Mouse (Mus musculus) neural tube, embryonic 15.5 days (tissue): Measurements from ENCODE around the gene Ppy. TPM values are rescaled to one million over a fixed set of nuclear protein-coding genes. Genes with fewer than 3 reads are reported as not detected.

Experiments
- ATAC-seq: fragments of 200-750 bp; cut with Nextera tagmentation; 2 replicates; pipeline ENCODE4 v1.8.0; 2017; ENCODE audit warnings: mild to moderate bottlenecking, moderate TSS enrichment, moderate library complexity; ENCODE audit not compliant: low FRiP score
- H3K27ac ChIP-seq: fragments of 300-500 bp; sonication (generic); replicated peaks from 2 replicates; pipeline ENCODE4 v1.5.1; 2015; ENCODE audit warnings: mild to moderate bottlenecking, inconsistent platforms
- H3K27me3 ChIP-seq: fragments of 300-500 bp; sonication (generic); replicated peaks from 2 replicates; pipeline ENCODE4 v1.6.1; 2015; ENCODE audit warnings: inconsistent platforms
- H3K36me3 ChIP-seq: fragments of 300-500 bp; sonication (generic); 2 replicates; pipeline ENCODE4 v1.6.1; 2015; ENCODE audit warnings: inconsistent platforms
- H3K4me1 ChIP-seq: fragments of 300-500 bp; sonication (generic); 2 replicates; pipeline ENCODE4 v1.6.1; 2015; ENCODE audit warnings: inconsistent platforms
- H3K4me2 ChIP-seq: fragments of 300-500 bp; sonication (generic); 2 replicates; pipeline ENCODE4 v1.6.1; 2015; ENCODE audit warnings: inconsistent platforms, mild to moderate bottlenecking, moderate library complexity
- H3K4me3 ChIP-seq: fragments of 300-500 bp; sonication (generic); replicated peaks from 2 replicates; pipeline ENCODE4 v1.5.1; 2015; ENCODE audit warnings: mild to moderate bottlenecking, inconsistent platforms
- H3K9ac ChIP-seq: fragments of 300-500 bp; sonication (generic); replicated peaks from 2 replicates; pipeline ENCODE4 v1.6.1; 2015; ENCODE audit warnings: mild to moderate bottlenecking, inconsistent platforms
- H3K9me3 ChIP-seq: fragments of 300-500 bp; sonication (generic); replicated peaks from 2 replicates; pipeline ENCODE4 v1.6.1; 2016; ENCODE audit warnings: inconsistent platforms
- WGBS: fragments of 180-500 bp; shearing (Covaris S2); methylation state at CpG from one replicate; pipeline ENCODE4 v1.1.7; 2015; ENCODE audit warnings: mixed read lengths; 5-methylcytosine and 5-hydroxymethylcytosine counted together
- polyA plus RNA-seq: library from polyadenylated mRNA; unstranded; fragments of >200 nt; fragmentation: Nextera tagmentation; extraction: Ambion mirVana; gene quantifications from 2 replicates; pipeline ENCODE4 v1.2.1, GENCODE M21; 2015

The Ppy gene
- polyA plus RNA-seq, 1 experiment from 2014 or later: 0.36 TPM

DNA sequence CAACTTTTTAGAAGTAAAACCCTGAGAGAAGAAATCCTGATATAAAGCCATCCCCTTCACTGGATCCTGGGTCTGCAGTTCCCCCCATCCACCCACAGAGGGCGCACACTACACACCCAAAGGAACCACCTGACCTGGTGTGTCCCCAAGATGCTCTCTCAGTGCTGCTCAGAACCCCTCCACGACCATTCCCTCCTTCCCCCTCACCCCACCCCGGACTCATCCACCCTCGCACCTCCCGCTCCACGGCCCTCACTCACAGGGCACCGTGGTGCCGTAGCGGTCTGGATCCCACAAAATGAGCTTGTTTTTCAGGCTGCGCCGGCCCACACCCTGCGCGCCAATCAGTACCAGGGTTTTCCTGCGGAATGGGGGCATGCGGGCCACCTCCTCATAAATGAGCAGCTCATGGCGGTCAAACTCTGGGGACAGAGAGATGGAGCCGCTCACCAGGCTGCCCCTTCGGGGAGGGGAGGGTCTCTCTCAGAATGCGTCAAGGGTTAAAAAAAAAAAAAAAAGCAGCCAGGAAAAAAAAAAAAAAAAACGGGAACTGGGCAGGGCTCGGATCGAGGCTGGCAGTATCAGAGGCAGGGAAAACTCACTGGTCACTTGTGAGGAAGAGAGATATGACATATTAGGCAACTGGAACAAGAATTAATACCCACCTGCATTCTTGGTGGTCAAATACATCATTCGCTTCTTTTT is 39.7 kb downstream of the Ppy start:
- Histone ChIP-seq H3K27ac (peak overlapping the region; percentile 11; the same call in 1 of the 2 replicates), H3K9me3 (no peaks in the 10 kb centered on the region), H3K9ac (peak overlapping the region; percentile 51), H3K4me3 (peak overlapping the region; percentile 41), H3K27me3 (peaks cover 11% of the 10 kb centered on the region), H3K4me2 (peak overlapping the region; percentile 79), H3K4me1 (peaks cover 9% of the 10 kb centered on the region), H3K36me3 (peaks cover 50% of the 10 kb centered on the region)
- peak; percentile 81 for ATAC-seq
- WGBS: 4% methylated on average over 23 of the region's 23 CpGs

DNA sequence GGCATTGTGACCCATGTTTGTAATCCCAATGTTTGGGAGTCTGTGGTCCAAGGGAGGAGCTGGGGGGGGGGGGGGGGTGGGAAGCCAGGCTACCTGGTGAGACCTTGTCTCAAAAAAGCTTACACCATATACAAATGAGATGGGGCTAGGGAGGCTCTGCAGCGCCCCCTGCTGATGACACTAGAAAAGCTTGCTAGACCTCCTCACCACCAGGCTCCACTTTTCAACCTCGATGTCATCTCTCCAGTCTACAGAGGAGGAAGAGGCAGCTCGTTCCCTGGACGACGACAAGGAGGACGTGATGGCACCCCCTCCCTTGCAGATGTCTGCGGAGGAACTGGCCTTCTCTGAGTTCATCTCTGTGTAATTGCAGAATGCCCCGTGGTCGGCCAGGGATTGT is 47.3 kb downstream of the Ppy start:
- Histone ChIP-seq H3K9ac (no peak overlapping the region), H3K4me2 (no peak overlapping the region), H3K27ac (no peak overlapping the region), H3K9me3 (no peaks in the 10 kb centered on the region), H3K36me3 (peaks cover 12% of the 10 kb centered on the region; the same call in 1 of the 2 replicates), H3K4me1 (peaks cover 4% of the 10 kb centered on the region; the same call in 1 of the 2 replicates), H3K27me3 (no peaks in the 10 kb centered on the region), H3K4me3 (no peak overlapping the region)
- WGBS: 28% methylated on average over 9 of the region's 9 CpGs
- no peak for ATAC-seq

DNA sequence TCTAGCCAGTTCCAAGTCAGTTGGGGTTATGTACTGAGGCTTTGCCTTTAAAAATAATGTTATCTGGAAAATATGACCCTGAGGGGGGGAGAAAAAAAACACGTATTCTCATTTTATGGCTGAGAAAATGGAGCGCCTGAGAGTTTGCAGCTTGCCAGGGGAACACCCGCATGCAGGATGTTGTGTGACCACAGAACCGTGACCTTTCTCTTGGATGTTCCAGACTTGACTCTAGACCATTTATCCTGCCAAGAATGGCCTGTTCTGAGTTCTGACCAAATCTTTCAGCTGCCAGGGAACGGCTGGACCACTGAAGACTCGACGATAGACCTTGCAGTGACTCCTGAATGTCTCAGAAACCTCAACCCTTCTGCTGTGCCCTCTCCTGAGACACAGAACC is 47.9 kb downstream of the Ppy start:
- Histone ChIP-seq H3K36me3 (peaks cover 6% of the 10 kb centered on the region; the same call in 1 of the 2 replicates), H3K4me2 (no peak overlapping the region), H3K27ac (no peak overlapping the region), H3K4me1 (peaks cover 4% of the 10 kb centered on the region; the same call in 1 of the 2 replicates), H3K27me3 (no peaks in the 10 kb centered on the region), H3K9ac (no peak overlapping the region), H3K9me3 (no peaks in the 10 kb centered on the region), H3K4me3 (no peak overlapping the region)
- 70% methylated on average over 7 of the region's 7 CpGs for WGBS
- no peak for ATAC-seq

DNA sequence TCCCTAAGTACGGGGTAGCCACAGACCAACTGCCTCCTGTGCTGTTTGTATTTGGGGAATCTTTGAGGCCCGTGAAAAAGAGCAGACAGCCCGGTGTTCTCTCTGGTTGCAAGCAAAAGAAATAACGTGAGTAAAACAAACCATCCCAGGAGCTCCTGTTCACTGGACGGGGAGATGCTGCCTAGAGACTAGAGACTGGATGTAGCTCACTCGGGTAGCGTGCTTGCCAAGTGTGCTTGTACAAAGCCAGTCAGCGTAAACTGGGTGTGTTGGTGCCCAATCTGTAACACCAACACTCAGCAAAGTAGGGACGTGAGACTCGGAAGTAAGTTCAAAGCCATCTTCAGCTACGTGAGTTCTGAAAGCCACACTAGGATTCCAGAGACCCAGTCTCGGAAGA is 48.4 kb downstream of the Ppy start:
- Histone ChIP-seq H3K4me3 (no peak overlapping the region), H3K4me1 (peaks cover 4% of the 10 kb centered on the region; the same call in 1 of the 2 replicates), H3K27me3 (no peaks in the 10 kb centered on the region), H3K4me2 (no peak overlapping the region), H3K9me3 (no peaks in the 10 kb centered on the region), H3K27ac (no peak overlapping the region), H3K36me3 (peaks cover under 1% of the 10 kb centered on the region; the same call in 1 of the 2 replicates), H3K9ac (no peak overlapping the region)
- 81% methylated on average over 12 of the region's 12 CpGs for WGBS
- ATAC-seq: no peak

DNA sequence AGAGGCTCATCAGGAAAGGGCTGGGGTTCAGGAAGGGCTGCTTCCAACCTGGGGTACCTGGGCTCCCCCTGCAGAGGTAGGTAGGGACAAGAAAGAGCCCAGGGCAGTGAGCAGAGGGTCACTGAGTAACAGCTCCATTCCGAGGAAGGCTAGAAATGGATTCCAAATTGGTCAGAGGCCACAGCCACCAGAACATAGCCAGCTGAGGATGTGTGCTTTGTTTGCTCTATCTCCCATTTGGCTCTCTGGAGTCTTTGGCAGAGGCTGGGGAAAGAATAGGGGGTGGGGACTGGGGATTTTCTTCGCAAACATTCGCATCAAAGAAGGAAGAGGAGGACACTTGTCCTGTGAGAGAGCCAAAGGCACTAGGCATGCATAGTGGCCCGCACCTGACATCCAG is 49.2 kb downstream of the Ppy start:
- no peak overlapping the region for H3K4me2 ChIP-seq
- WGBS: 50% methylated on average over 4 of the region's 4 CpGs
- H3K4me1 ChIP-seq: peaks cover 4% of the 10 kb centered on the region; the same call in 1 of the 2 replicates
- no peak overlapping the region for H3K27ac ChIP-seq
- no peak for ATAC-seq
- no peaks in the 10 kb centered on the region for H3K27me3 ChIP-seq
- no peaks in the 10 kb centered on the region for H3K36me3 ChIP-seq
- H3K9ac ChIP-seq: no peak overlapping the region
- no peaks in the 10 kb centered on the region for H3K9me3 ChIP-seq
- no peak overlapping the region for H3K4me3 ChIP-seq

DNA sequence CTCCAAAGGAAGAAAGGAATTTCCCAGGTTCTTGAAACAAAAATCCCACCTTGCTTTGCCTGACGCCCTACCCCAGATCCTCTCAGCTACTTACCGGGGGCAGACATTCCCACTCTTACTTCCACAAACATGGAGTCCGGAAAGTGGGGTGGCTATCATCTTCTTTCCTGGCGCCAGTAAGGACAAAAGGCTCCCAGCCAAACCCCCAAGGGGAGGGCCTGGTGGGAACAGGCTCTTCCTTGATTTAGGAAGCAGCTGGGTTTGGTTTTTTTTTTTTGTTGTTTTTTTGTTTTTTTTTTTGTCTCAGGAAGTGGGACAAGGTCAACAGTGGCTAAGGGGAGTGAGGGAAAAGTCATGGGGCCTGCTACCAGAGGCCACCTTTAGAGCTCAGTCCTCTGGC is 49.6 kb downstream of the Ppy start:
- H3K27me3 ChIP-seq: no peaks in the 10 kb centered on the region
- no peaks in the 10 kb centered on the region for H3K36me3 ChIP-seq
- peaks cover 4% of the 10 kb centered on the region; the same call in 1 of the 2 replicates for H3K4me1 ChIP-seq
- no peak overlapping the region for H3K27ac ChIP-seq
- 69% methylated on average over 4 of the region's 4 CpGs for WGBS
- H3K9me3 ChIP-seq: no peaks in the 10 kb centered on the region
- no peak overlapping the region for H3K4me3 ChIP-seq
- H3K4me2 ChIP-seq: no peak overlapping the region
- no peak for ATAC-seq
- no peak overlapping the region for H3K9ac ChIP-seq

Other genes starting within 250 kb of the Ppy start
- gene Meox1, start 206.9 kb downstream of the Ppy start, polyA plus RNA-seq: 1.3 and 2.0 TPM in 2 replicates
- gene Sost, start 134.3 kb downstream of the Ppy start, polyA plus RNA-seq: 0.23 TPM in 1 of 2 replicates, not detected in the other
- gene Cfap97d1, start 117.0 kb downstream of the Ppy start, polyA plus RNA-seq: not detected in 2 replicates
- 26.4 and 28.9 TPM in 2 replicates for gene Dusp3, start 114.3 kb downstream of the Ppy start, polyA plus RNA-seq
- 49.6 and 56.6 TPM in 2 replicates for gene Mpp3, start 72.9 kb downstream of the Ppy start, polyA plus RNA-seq
- 0.64 and 0.88 TPM in 2 replicates for gene Cd300lg, start 59.8 kb downstream of the Ppy start, polyA plus RNA-seq
- 30.4 and 31.8 TPM in 2 replicates for gene Mpp2, start 12.8 kb downstream of the Ppy start, polyA plus RNA-seq
- gene Pyy, start 6.5 kb upstream of the Ppy start, polyA plus RNA-seq: 1.0 and 7.8 TPM in 2 replicates
- gene Nags, start 44.2 kb upstream of the Ppy start, polyA plus RNA-seq: 0.10 TPM in 1 of 2 replicates, not detected in the other
- gene Tmem101, start 55.1 kb upstream of the Ppy start, polyA plus RNA-seq: 41.2 and 41.5 TPM in 2 replicates
- gene Lsm12, start 84.0 kb upstream of the Ppy start, polyA plus RNA-seq: 111 and 121 TPM in 2 replicates
- gene G6pc3, start 88.3 kb upstream of the Ppy start, polyA plus RNA-seq: 40.4 and 42.0 TPM in 2 replicates
- 74.0 and 77.4 TPM in 2 replicates for gene Hdac5, start 128.8 kb upstream of the Ppy start, polyA plus RNA-seq
- gene BC030867, start 147.6 kb upstream of the Ppy start, polyA plus RNA-seq: 2.2 and 5.1 TPM in 2 replicates
- 0.10 and 0.12 TPM in 2 replicates for gene Asb16, start 167.4 kb upstream of the Ppy start, polyA plus RNA-seq
- 79.8 and 83.7 TPM in 2 replicates for gene Tmub2, start 183.6 kb upstream of the Ppy start, polyA plus RNA-seq
- gene Atxn7l3, start 195.3 kb upstream of the Ppy start, polyA plus RNA-seq: 27.2 and 28.1 TPM in 2 replicates
- 68.9 and 79.5 TPM in 2 replicates for gene Ubtf, start 218.4 kb upstream of the Ppy start, polyA plus RNA-seq